Mouse (Mus musculus) left cerebral cortex, postnatal 4 days (tissue): ENCODE measurements around the gene Gabbr2. TPM values are rescaled to one million over a fixed set of nuclear protein-coding genes. Genes with fewer than 3 reads are reported as not detected.

Experiments used
- DNase-seq: peaks from one replicate; pipeline ENCODE4 v3.0.0-alpha.2; 2022
- intact Hi-C: fragments of 180-260 bp; cut with DNase I; formaldehyde crosslinking; loops from one replicate; pipeline ENCODE4 v1.15.1; 2025
- total RNA-seq, 2 experiments: library from RNA; stranded (reverse); gene quantifications; 2 replicates each; pipeline ENCODE4 v1.2.3; 2021

The Gabbr2 gene
- total RNA-seq, 2 experiments from 2014 or later = 134 to 144 TPM

DNA sequence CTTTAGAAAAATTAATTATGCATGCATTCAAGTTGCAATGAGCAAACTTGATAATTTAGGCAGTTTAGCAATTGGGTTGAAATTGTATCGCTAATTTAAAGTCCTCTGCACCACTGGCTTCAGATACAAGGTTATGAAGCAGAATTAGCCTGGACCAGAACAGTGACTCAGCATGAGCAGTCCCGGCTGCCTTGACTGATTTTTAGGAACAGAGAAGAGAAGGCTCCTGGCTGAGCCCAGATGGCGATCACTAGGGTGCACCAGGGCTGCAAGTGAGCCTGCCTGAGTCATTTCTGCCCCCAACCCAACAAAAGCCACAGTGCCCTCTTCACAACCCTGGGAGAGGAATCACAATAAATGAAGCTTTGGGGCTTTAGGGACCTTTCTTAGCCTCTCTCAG is 63.6 kb downstream of the Gabbr2 start:
- intact Hi-C loops = no loop called here
- DNase-seq = no peak

DNA sequence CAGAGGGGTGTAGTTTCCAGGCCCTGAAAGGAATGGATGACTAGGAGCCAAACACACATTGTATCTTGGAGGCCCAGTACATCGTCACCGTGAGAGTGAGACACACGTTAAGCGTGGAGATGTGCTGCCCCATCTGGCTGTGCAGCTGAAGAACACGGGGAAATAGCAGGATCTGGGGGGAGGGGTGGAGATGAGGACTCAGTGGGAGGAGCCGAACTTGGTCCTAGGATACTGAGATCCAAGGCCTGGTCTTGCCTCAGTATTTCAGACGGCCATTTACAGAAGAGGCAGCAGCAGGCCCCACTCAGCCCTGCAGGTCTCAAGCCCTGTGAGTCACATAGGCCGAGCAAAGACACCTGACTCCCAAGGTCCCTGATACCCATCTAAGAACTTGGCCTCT is 72.5 kb downstream of the Gabbr2 start:
- intact Hi-C loops = no loop called here
- peak; percentile 42 for DNase-seq

DNA sequence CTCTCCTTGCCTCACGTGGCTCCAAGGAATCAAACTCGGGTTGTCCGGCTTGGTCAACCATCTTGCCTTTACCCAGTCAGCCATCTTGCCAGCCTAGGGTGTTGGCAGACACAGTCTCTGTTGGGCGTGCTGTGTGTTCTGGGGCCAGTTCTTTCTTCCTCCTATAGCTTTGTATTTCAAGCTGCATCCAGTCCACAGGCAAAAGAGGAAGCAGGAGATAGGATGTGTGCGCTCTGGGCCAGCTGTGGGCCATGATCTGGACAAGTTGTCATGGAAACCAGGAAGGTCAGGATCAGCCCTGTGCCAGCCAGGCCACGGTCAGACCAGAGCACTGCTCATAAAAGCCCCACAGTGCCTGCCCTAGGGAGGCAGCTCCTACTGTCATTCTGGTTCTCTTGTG is 74.9 kb downstream of the Gabbr2 start:
- DNase-seq = no peak
- intact Hi-C loops = no loop called here

DNA sequence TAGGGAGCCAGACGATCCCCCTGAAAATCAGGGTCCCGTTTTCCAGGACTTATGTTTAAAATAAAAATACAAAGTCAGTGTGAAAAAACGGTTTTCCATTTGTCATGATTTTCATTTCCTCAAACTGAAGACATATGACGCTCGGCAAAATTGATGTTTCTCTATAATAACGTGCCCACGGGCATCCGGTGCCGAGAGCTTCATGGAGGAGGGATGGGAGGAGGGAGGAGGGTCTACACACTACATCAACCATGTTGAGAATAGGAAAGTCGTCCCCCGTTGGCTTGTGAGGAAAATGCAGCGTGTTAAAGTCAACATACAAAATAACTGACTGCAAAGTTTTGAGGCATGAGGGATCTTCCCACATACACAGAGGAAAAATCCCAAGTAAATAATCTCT is 75.7 kb downstream of the Gabbr2 start:
- intact Hi-C loops = no loop called here
- DNase-seq = no peak

DNA sequence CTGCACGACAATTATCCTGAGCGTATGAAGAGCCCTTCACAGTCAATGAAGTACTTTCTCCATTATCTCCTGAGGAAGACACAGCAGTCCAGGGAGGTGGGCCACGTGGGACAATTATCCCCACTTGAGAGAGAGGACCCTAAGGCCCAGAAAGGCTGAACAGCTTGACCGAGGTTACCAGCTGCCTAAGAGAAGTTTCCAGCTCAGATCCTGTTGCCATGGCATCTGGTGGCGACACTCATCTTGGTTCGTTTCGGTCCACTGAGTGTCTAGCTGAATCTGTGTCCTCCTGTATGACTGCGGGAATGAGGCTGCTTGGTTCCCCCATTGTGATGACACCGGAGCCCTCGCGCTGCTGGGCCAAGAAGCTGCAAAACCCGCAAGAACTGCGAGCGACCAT is 76.2 kb downstream of the Gabbr2 start:
- DNase-seq = no peak
- intact Hi-C loops = no loop called here

DNA sequence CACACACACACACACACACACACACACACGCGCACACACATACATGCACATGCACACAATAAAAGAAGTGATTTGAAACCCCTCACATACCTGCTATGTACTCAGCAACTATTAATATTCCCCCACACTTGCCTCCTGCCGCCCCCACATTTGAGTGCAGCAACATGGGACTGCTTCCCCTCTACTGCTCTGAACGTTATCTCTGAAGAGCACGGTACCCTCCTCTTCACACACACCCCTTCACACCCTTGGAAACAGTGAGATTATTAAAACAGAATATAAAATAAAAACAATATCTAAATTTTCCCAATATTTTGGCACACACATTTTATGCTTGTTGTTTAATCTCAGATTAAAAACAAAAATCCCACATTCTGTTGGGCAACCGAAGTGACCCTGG is 77.1 kb downstream of the Gabbr2 start:
- no peak for DNase-seq
- intact Hi-C loops = no loop called here

DNA sequence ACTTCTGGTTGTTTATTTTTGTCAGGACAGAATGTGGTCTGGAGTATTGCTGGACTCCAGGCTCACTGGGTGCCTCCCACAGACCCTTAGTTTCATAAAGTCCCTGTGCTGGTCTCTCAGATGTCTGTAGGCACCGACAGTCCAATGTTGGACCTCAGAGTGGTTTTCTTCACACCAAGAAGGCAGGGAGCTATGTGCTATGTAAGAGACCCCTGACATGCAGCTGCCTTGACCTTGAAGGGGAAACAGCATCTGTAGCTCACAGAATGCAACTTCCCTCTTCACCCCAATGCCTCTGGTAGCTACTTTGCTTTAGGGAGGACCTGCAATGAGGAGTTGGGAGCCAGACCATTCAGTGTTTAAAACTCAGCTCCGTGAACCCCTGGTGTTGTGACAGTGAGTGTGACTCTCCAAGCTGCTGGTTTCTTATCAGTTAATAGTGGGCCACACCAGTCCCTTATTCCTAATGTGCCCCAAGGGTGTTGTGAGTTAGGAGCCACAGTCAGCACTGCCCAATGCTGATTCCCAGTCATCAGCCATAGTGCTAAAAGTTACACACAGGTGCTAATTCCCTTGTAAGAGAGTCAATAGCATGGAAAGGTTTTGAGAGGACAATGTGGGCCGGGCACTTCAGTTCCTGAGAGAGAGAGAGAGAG is 85.5 kb downstream of the Gabbr2 start:
- DNase-seq = no peak
- intact Hi-C loops = no loop called here

DNA sequence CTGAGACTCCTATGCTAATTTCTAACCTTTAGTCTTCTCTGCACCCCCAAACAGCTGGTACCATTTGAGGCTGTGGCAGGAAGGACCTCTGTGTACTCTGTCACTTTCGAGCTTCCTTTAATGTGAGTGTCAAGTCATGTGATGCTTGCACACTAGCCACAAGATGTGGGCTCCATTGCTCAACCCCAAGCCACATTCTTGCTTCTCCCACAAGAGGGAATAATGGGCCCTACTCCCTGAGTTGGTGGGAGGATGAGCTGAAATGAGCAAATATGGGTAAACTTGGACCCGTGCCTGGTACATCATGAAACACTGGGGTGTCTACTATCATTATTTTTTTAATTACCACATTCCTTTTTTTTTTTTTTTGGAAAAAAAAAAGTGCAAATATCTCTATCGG is 86.5 kb downstream of the Gabbr2 start:
- intact Hi-C loops = no loop called here
- DNase-seq = no peak

DNA sequence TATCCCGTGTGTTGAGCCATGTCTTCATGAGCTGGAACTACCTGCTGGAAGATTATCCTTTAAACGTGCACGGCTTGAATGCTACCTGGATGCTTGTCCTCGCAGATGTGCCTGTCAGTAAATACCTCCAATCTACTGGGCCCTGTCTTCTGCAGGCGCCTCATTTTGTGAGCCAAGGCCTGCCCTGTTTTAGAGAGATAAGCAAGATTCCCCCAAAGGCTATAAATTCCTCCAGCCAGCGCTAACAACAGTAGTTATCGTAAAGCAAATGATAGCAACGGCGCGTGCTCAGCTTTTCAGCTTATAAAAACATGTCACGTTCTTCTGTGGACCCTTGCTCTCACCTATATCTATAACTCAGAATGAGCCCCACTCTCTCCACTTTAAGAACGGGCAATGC is 87.5 kb downstream of the Gabbr2 start:
- intact Hi-C loops = no loop called here
- DNase-seq = no peak

DNA sequence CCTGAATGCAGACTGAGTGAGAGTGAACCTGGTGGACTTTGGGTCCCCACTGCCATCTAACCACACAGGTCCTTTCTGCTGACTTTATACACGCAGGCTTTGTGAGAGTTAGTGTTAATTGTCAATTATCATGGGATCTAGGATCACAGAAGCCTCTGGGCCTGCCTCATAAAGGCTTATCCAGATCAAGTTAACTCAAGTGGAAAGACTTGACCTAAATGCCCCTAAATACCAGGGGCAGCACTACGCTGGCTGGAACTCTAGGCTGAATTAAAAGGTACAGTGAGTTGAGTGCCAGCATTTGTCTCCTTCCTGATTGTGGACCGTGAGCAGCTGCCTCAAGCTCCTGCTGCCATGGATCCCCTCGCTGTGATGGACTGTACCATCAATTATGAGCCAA is 93.1 kb downstream of the Gabbr2 start:
- intact Hi-C loops = no loop called here
- no peak for DNase-seq

DNA sequence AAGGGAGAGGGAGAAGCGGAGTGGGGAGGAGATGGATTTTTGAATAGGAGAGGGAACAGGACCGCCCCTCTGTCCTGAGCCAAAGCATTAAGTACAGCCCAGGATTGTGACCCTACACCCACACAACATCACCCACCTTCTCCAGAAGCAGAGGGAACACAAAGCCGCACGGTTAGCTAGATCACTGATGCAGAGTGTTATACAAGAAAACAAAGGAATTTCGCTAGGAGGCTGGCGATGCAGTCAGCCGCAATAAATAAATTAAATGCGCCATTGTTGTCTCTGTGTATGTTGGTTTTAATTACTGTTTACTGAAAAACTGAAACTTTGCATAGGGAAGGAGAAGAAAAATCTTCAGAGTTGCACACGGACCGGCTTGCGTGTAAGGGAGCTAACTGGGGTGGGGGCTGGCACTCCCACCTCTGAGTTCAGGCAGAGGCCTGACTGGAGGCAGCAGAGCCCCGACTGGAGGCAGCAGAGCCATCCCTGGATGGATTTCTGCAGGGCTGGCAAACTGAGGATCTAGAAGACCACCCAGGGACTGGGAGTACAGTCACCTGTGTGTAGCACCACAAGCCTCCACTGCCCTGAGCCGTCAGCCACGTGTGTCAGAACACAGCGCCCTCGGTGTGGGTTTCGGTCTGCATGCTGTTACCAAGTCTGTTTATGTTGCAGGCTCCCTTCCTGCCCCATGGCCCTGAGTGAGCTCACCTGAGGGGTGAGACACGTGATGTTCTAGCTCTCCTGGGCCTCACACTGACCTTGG is 93.9 kb downstream of the Gabbr2 start:
- intact Hi-C loops = no loop called here
- no peak for DNase-seq

DNA sequence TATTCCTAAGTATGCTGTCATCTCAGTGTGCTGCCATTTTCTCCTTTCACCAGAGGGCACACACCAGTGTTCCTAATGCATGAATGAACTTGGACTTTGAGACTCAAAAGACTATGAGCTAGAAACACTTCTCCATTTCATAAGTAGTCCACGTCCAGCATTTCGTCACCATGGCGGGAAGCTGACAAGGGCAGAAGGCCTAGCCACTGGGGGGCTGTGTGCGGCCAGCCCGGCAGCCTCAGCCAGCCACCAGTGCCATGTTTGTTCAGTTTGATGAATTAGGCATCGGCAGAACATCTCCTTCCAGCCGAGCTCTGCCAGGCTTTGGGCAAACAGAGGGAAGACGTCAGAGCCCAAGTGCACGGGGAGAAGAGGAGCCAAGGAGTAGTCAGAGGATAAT is 97.5 kb downstream of the Gabbr2 start:
- intact Hi-C loops = no loop called here
- peak; percentile 75 for DNase-seq

DNA sequence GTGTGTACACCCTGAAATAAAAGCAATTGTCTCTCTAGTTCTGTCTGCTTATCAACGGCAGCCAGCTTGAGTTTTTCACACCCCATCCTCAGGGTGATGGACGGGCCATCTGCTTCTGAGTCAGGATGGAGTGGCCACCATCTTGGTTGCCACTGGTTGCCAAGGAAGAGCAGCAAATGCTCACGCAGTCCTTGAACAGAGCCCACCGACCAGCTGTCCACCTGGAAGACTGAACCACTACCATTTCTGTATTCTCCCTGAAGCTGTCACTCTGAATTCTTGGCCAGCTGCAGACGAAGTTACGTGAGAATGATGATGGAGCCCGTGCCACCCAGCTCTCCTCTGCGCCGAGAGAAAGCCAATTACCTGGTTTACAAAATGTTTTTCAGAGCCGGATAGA is 102.5 kb downstream of the Gabbr2 start:
- intact Hi-C loops = no loop called here
- DNase-seq = peak; percentile 45

DNA sequence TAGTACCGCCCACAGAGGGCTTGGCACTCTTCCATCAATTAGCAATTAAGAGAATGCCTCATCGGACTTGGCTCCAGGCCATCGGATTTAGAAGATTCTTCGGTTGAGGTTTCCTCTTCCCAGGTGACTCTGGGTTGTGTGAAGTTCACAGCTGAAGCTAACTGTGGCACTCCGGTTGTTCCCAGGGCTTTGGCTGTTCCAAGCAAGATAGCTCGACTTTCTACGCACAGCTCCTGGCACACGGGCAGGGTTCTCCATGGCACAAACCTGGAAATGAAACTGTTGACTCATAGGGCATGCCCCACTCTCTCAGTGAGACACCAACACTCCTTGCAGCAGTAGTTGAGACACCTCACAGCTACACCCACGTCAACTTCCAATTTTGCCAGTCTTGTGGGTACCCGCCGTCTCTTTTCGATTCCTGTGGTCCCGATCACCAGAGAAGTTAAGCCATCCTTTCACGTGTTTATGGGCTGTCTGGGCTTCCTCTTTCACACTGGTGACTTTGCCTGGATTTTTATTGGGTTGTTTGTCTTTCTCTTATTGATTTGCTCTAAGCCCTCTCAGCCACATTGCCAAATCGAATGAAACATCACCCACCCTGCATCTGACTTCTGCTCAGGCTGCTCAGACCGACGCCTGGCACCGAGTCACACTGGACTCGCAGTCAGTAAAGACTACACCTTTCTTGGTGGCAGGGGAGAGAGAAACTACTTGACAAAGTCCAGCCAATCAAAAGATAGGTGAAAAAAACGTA is 105.9 kb downstream of the Gabbr2 start:
- intact Hi-C loops = no loop called here

DNA sequence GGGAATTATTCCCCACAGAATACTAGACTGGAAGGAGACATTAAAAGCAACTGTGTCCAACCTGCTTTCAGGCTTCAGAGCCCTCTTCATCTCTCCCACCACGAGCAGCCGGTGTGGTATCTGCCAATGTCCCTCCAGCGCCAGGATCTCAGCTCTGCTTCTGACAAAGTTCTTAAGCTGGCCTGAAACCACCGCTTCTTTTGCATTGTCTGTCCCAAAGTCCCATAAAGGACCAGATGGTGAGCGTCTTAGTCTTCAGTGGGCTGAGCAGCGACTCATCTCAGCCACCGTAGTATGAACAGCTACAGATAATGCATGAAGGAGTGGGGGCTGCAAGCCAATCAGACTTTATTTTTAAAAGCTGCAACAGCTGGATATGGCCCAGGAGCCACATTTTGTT is 107.5 kb downstream of the Gabbr2 start:
- peak; percentile 66 for DNase-seq
- intact Hi-C loops = no loop called here

More for the DNA sequence above, 105.9 kb downstream of the Gabbr2 start:
- DNase-seq = peak; percentile 72

DNA sequence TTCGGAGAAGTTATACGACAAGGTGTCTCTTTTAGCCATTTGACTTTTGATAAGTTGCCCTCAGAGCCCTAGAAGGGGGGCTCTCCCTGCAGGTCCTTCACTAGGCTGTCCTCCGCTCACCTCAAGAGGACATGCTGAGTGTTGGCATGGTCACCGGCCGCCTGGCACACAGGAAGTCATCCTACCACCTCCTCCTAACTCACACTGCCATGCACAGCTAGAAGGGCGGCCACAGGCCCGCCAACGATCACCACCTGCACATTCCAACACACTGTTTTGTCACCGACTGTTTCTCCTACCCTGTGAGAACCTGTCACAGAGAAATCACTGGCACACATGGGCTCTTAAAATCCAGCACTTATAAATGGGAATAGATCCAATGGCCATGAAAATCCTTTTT is 108.1 kb downstream of the Gabbr2 start:
- peak; percentile 42 for DNase-seq
- intact Hi-C loops = no loop called here

DNA sequence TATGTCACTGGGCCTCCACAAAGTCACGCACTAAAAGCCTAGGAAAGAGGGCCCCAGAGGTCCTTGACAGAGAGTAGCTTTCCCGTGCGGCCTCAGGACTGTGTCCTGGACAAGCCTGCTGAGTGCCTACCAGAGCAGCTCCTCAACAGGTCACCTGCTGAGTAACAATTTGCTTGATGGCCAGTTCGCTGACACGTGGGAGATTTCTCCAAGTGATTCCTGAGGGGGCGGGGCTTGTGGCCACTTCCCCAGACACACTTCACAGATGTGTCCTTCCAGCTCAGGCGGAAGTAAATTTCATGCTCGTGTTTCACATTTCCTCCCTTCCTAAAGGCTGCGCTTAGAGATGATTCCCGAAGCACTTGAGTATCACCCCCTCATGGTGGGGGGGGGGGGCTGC is 108.6 kb downstream of the Gabbr2 start:
- intact Hi-C loops = no loop called here
- DNase-seq = peak; percentile 24

DNA sequence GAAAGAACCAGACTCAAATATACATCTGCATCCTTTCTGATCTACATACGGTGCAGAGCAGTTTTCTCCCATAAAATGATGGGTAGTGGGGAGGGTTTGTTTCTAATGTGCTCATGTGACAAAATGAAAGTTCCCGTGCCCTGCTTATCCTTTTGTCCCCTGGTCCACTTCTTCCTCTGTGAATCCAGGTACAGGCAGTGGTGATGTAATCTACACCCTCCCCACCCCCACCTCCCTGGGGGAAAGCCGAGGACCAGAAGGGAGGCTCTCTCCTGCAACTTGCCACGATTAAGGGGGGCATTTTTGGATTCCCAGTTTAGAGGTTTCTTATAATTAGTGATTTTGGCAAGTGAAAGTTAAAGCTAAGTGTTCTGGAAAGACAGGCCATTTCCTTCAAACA is 110.4 kb downstream of the Gabbr2 start:
- no peak for DNase-seq
- intact Hi-C loops = no loop called here

DNA sequence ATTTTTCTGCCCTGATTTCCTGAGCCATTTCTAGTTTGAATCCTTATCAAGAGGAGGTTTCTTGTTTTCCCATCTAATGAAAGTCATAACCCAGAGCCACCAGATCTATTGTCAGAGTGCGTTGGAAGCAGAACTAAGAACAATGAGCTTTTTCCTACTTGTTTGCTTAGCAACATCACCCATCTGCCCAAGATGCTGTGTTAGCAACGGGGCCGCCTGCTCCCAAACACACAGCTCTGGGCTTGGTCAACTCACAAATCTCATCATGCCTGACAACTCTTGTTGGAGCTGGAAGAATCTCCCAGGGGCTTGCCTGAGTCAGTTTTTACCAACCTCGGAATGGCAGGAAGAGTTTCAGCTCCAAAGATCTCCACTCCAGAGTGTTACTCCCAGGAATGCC is 111.7 kb downstream of the Gabbr2 start:
- intact Hi-C loops = no loop called here
- no peak for DNase-seq

DNA sequence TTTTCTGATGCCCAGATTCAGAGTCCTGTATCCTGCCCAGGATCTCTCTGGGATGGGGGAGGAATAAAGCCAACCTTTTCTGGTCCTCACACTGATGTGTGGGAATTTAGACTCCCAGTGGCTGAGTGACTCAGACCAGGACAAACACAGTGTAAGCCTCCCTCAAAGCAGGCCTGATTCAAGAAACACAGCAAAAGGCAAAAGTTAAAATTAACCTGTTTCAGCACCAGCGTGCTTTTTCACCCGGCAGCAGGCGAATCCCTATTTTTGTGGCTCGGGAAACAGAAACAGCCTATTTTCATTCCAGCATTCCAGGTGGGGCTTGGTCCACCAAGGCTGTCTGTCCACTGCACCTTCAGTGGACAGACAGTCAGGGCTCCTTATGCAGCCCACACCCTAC is 118.9 kb downstream of the Gabbr2 start:
- intact Hi-C loops = no loop called here
- DNase-seq = no peak

DNA sequence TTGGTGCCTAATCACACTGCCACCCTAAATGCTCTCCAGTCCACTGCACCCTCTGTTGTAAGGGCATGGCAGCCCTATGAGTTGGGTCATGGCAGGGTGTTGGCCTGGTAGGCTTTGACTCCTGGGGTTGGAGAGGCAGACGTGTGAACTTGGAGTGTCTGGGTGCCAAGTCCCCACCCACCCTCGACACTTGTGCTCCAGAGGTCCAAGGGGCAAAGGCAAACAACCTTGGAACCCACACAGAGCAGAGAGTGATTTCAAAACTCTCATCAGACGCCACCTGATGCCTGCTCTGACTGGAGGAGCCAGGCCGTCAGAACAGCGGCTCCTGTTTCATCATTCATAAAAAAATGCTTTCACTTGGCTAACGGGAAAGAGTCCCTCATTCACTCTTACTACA is 121.5 kb downstream of the Gabbr2 start:
- DNase-seq = no peak
- intact Hi-C loops = no loop called here

DNA sequence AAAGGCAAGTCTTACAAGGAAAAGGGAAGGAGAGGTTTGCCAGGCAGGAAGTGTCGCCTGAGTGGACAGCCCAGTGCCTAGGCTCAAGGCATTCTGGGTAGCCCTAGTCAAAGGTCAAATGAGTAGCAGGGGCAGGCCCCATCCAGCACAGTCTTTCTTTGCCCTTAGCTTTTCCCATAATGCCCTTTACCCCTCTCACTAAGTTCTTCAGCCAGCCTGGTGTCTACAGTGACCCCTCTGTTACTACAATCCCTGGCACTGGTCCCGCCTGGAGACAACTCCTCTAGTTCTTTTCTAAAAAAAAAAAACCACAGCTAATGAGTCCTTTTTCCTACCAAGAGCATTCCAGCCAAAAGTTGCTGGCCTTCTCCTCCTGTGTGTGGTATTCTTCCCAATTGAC is 122.3 kb downstream of the Gabbr2 start:
- intact Hi-C loops = no loop called here
- DNase-seq = peak; percentile 45
